Mouse (Mus musculus) liver, embryonic 14.5 days (tissue): ENCODE measurements at regions not wholly inside any gene's neighbourhood (a gene's known extent, or its start where the extent isn't known, plus 50 kb on each side); places are given as distances from the start of the nearest gene placed in this dataset.

Source experiments
- CTCF ChIP-seq: IDR thresholded peaks from 2 replicates; pipeline ENCODE4 v1.5.1; 2016; ENCODE audit warnings: antibody characterized with exemption, low read depth, control low read depth
- EP300 ChIP-seq: IDR thresholded peaks from 2 replicates; pipeline ENCODE4 v1.6.1; 2016; ENCODE audit warnings: antibody characterized with exemption, low read depth

DNA sequence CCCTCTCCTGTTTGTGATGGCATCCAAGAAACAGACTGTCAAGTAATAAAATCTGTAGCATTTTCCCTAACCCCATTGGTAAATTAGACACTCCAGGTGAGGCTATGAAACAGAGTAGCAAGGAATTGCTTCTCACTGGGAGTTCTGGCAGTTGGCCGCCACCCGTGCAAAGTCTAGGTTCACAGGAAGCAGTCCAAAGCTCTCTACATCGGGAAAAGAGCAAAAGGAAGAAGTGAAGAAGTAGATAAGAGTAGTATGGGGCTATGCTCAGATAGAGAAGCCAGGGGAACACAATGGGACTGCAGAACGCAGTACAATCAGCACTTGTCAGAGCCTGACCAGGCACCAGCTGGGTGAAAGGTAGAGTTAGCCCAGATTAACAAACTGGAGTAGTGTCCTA lies 65.7 kb upstream of the Onecut1 start:
- no peak for TF ChIP-seq CTCF
- TF ChIP-seq EP300: no peak
